Mouse (Mus musculus) frontal cortex, postnatal 10 days (tissue): ENCODE results near the gene Trp53rkb.
"Not testable (repeated sequence)": the region's sequence is repeated elsewhere in the genome, so short reads cannot be mapped to it uniquely, and the experiment has no call there.

Experiments used
- DNase-seq, 2 experiments: peaks; one replicate each; pipeline ENCODE4 v3.0.0; 2022; ENCODE audit warnings: low spot score in 2 of 2, mixed read lengths in 1 of 2

Gene Trp53rkb

DNA sequence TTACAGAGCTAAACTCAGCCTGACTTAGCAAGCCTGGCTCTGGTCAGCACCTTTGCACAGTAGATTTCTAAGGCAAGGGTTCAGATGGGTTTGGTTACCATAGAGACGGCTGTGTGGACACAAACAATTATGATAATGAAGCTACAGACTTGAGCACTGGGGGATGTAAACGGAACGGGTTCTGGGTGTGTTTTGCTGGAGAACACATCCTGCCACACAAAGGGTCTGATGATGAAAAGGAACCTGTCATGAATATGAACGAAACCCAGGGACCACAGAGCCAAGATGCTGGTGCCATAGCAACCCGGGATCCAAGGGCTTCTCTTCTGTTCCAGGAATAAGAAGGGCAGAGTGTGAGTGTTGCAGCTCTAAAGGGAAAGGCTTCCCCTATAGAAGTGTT is at the start of gene Trp53rkb:
Gene Trp53rkb, plus strand, starts transcription at position 177 of the 400 bp plus-strand sequence.
- peak; percentile 38 to 55 for DNase-seq

DNA sequence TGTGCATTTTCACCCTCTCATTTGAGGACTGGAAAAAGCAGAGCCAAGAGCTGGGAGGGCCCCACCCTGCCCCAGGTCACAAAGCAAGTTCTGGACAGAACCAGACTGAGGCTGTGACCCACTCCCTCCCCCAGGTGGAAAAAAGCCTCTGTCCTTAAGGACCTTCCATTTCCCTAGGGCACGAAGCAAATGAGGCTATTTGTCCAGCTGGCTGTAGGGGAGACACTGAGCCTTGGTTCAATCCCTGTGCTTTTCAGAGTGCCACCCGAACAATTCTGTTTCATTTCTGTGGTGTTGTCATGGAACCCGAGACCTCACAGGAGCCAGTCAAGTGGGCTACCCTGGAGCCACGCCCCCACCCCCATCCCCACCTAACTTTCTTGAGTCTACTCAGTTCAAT is 48.8 kb upstream of the Trp53rkb start:
- DNase-seq = no peak

DNA sequence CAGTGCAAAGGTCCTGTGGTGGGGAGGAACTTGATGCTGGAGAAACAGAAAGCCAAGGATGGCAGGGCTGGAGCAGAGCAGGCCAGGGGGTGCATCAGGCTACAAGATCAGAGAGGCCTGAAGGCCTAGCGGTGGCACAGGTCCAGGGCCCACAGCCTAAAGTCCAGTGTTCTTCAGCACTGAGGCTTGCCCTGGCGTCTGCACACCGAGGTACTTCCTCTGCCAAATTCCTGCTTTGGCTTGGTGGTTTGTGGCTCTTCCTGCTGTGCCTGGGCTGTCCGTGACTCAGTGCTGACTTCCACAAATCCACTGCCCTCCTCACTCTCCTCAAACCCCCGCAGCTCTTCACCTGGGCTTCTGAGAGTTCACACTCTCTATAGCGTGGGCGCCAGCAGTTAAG is 47.9 kb upstream of the Trp53rkb start:
- DNase-seq = no peak

- no peak for DNase-seq
Measured at GRCm38 (mm10) chr2:166745849-166746248, 46.5 kb upstream of the Trp53rkb start.

GRCm38 (mm10) chr2:166746261-166746913 is 45.9 kb upstream of the Trp53rkb start:
- DNase-seq = not testable (repeated sequence)

DNA sequence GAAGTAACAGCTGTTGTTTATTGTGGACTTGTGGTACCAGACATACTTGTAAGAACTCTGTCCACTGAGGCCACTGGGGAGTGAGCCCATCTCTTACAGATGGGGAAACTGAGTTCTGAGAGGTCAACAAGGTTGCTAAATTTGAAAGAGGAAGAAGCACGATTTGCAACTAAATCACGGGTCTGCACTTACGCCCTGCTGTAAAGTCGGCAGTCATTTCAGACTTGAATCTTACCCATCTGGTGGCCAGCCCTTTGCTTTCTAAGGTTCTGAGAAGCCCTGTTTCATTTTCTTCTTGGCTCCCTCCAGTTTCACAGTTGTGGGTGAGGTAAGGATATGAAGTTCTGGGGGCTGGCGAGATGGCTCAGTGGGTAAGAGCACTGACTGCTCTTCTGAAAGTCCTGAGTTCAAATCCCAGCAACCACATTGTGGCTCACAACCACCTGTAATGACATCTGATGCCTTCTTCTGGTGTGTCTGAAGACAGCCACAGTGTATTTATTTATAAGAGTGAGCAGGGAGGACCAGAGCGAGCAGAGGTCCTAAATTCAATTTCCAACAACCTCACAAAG is 41.6 kb upstream of the Trp53rkb start:
- DNase-seq = no peak

DNA sequence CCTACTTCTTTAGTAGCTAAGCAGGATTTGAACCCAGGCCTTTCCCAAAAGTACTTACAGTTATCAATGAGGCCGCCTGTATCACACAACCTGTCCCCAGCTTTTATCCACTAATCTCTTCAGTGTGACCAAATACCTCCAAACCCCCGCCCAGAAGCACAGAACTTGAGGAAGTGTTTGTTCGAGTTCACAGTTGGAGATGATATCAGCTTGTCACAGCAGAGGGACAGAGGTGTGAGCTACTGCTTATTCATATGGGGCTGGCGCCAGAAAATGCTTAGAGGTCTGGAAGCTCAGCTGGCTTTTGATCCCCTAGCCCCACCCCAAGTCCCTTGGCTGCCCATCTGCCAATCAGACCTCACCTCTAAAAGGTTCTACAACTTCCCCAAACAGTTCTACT is 38.1 kb upstream of the Trp53rkb start:
- no peak for DNase-seq

GRCm38 (mm10) chr2:166754760-166755159 is 37.6 kb upstream of the Trp53rkb start:
- no peak for DNase-seq

- no peak for DNase-seq
Measured at GRCm38 (mm10) chr2:166757969-166758368, 34.4 kb upstream of the Trp53rkb start.

DNA sequence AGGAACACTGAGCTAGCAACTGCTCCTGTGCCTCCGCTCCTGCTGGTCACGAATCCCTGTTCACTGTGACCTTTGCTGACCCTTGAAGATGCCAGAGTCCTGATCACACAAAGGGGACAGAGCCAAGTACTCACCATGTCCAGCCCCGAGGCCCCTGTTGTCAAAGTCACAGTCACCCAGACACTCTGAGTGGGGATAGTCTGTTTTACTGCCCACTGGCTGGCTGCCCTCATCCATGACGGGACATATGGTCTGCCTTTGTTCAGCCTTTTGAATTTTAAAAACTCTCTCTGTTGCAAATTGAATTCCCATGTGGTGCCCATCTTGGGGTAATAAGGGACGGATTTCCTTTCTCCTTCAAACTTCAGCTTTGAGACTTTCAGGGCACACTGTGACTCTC is 28.3 kb upstream of the Trp53rkb start:
- no peak for DNase-seq

GRCm38 (mm10) chr2:166767591-166767990 is 24.7 kb upstream of the Trp53rkb start:
- no peak for DNase-seq

DNA sequence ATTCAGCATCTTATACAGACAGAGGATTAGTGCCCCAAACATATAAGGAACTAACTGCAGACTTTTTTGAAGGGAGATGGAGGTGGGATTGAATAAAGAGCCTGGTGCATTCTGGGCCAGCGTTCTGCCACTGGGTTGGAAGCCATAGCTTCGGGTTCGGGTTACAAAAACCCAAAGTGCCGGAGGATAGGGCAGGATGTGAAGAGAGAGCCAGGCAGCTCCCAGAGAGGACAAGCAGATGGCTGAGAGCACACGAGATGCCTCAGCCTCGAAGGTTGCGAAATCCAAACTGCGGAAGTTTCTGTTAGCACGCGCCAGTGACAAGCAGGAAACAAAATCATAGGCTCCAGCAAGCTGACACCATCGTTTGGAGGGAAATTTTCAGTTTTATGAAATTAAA is 20.9 kb upstream of the Trp53rkb start:
- DNase-seq = no peak

- no peak for DNase-seq
Measured at GRCm38 (mm10) chr2:166773587-166773986, 18.7 kb upstream of the Trp53rkb start.

GRCm38 (mm10) chr2:166774275-166774674 is 18.1 kb upstream of the Trp53rkb start:
- DNase-seq = no peak

DNA sequence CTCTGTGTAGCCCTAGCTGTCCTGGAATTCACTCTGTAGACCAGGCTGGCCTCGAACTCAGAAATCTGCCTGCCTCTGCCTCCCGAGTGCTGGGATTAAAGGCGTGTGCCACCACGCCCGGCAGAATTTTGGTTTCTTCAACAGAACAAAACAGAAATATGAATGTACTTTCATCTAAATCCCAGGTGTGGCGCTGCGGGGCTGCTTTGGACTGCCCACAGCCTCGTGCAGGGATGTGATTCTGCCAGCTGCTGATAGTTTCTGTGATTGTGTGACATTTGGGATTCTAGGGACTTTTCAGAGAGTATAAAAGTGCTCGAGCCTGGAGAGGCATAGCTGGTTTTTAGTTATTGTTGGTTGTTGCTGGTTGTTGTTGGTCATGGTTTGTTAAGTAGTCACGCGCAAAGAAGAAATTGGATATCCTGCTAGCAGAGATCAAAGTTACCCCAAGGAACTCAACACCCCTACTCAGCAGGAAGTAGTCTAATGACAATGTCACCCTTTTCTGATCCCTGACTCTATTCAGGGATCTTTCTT is 16.9 kb upstream of the Trp53rkb start:
- no peak for DNase-seq

GRCm38 (mm10) chr2:166776272-166776671 is 16.1 kb upstream of the Trp53rkb start:
- no peak for DNase-seq

- DNase-seq = no peak
Measured at GRCm38 (mm10) chr2:166779956-166780355, 12.4 kb upstream of the Trp53rkb start.

DNA sequence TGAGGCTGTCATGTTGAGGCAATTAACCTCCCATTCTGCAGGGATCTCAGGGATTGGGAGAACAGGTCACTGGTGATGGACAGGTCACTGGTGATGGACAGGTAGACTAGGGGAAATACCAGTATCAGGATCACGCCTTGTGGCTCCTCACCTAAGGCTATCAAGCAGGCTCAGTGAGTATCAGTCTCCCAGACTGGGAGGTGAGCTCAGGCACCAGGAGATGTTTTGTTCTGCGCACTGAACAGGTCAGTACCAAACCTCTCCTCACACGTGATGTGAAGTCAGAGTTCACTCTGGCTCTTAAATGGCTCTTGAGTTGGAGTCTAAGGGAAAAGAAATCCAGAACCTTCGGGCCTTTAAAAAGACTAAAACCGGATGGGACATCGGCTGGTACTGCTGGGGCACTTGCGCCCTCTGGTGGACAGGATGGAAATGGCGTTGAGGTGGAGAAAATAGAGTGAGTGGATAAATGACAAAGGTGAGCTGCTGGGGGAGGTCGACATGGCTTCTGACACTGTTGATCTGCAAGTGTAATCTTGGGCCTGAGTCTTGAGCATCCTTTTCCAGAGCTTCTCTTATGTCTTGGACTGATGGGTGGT is 11.3 kb upstream of the Trp53rkb start:
- peak; percentile 32 to 72 for DNase-seq

DNA sequence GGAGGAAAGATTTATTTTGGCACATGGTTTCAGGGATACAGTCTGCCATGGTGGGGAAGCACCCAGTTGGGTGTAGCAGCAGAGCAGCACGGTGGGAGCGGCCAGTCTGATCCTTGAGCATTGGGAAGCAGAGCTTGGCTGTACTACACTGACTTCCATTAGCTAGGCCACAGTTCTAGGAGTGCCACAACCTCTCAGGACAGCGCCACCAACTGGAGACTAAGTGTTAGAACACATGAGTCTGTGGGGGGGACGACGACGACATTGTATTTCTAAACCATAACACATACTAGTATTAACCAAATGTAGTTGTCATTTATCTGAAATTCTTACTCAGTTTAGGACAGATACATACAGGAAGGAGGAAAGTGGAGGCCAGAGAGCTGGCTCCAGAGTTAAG is 8.0 kb upstream of the Trp53rkb start:
- DNase-seq = no peak

- DNase-seq = peak; percentile 87 to 91
Measured at GRCm38 (mm10) chr2:166786353-166787004, 5.9 kb upstream of the Trp53rkb start.

DNA sequence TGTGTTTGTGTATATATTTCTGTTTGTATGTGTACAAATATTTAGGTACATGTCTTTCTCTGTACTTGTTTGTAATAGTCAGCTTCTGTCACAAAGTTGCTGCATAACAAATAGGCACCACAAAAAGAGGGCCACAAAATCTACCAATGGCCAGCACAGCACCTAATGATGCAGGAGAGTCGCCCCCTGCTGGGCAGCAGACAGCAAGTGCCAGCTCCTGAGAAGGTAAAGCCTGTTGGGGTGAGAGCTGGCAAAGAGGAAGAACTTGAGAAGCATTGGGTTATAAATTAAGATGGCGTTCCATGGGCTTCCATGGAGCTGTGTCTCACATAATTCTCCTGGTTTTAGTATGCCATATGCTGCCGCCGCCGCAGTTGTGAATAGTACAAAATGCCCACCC is 593 bp upstream of the Trp53rkb start:
- no peak for DNase-seq

DNA sequence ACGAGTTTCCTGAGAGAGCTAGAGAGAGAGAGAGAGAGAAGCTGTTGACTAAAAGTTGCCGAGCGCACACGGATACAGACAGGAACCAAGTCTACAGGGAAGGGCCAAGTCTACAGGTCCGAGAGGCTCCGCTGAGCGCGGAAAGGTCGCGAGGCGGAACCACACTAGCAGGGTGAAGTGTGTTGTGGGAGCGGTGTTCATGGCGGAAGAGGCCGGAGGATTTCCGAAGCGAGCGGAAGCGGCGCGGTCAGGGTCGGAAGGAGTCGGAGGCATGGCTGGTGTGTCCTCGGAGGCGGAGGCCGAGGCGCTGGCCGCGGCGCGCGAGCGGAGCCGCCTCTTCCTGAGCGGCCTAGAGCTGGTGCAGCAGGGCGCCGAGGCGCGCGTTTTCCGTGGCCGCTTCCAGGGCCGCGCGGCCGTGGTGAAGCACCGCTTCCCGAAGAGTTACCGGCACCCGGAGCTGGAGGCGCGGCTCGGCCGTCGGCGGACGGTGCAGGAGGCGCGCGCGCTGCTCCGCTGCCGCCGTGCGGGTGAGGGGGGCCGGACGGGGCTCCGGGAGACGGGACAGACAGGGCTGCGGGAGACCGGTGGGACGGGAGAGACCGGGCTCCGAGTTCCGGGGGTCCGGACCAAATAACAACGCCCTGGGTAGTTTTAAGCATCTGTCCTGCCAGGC is 1.3 kb downstream of the Trp53rkb start:
- peak; percentile 56 to 80 for DNase-seq
